Mouse (Mus musculus): ENCODE results near the gene Ppox. TPM values are rescaled to one million over a fixed set of nuclear protein-coding genes. Genes with fewer than 3 reads are reported as not detected.

Ppox gene
- polyA plus RNA-seq, 1 experiment from 2014 or later, result 50.9 TPM

- DNase-seq (no peak), ATAC-seq (ENCODE audit: insufficient read depth) (no peak)
- Histone ChIP-seq H3K4me3 (ENCODE audit: low read depth, low read length) (no peak overlapping the region), H3K27me3 (ENCODE audit: insufficient read depth, low read length) (no peaks in the 10 kb centered on the region), H3K36me3 (ENCODE audit: insufficient read depth) (peaks cover 47% of the 10 kb centered on the region), H3K4me2 (no peak overlapping the region), H3K9me3 (ENCODE audit: low read depth, low read length) (no peaks in the 10 kb centered on the region), H3K27ac (ENCODE audit: low read depth) (no peak overlapping the region), H3K9ac (no peak overlapping the region), H3K4me1 (ENCODE audit: insufficient read depth) (no peaks in the 10 kb centered on the region)
- TF ChIP-seq CTCF (IDR thresholded peaks at IDR 0.05; ENCODE audit: low read depth), result no peak
- WGBS, result 78% methylated on average over 12 of the region's 12 CpGs
These were observed 47.9 kb downstream of the Ppox start for GRCm38 (mm10) chr1:171232800-171233730.

- H3K27ac ChIP-seq (ENCODE audit: low read depth), result no peak overlapping the region
- H3K4me2 ChIP-seq, result no peak overlapping the region
- H3K36me3 ChIP-seq (ENCODE audit: insufficient read depth), result peaks cover 40% of the 10 kb centered on the region
- no peak overlapping the region for H3K4me3 ChIP-seq (ENCODE audit: low read depth, low read length)
- H3K27me3 ChIP-seq (ENCODE audit: insufficient read depth, low read length), result no peaks in the 10 kb centered on the region
- WGBS, result 81% methylated on average over 5 of the region's 5 CpGs
- H3K9ac ChIP-seq, result no peak overlapping the region
- H3K4me1 ChIP-seq (ENCODE audit: insufficient read depth), result no peaks in the 10 kb centered on the region
- DNase-seq (no peak), ATAC-seq (ENCODE audit: insufficient read depth) (no peak)
- no peaks in the 10 kb centered on the region for H3K9me3 ChIP-seq (ENCODE audit: low read depth, low read length)
- TF ChIP-seq CTCF (IDR thresholded peaks at IDR 0.05; ENCODE audit: low read depth), result no peak
These were observed 48.6 kb downstream of the Ppox start for GRCm38 (mm10) chr1:171232348-171232747.

GRCm38 (mm10) chr1:171231844-171232243 is 49.1 kb downstream of the Ppox start:
- H3K27ac ChIP-seq (ENCODE audit: low read depth), result no peak overlapping the region
- no peak overlapping the region for H3K9ac ChIP-seq
- no peak overlapping the region for H3K4me3 ChIP-seq (ENCODE audit: low read depth, low read length)
- no peaks in the 10 kb centered on the region for H3K27me3 ChIP-seq (ENCODE audit: insufficient read depth, low read length)
- no peaks in the 10 kb centered on the region for H3K9me3 ChIP-seq (ENCODE audit: low read depth, low read length)
- H3K4me1 ChIP-seq (ENCODE audit: insufficient read depth), result no peaks in the 10 kb centered on the region
- no peak for TF ChIP-seq CTCF (IDR thresholded peaks at IDR 0.05; ENCODE audit: low read depth)
- H3K4me2 ChIP-seq, result no peak overlapping the region
- DNase-seq (no peak), ATAC-seq (ENCODE audit: insufficient read depth) (no peak)
- WGBS, result 72% methylated on average over 4 of the region's 4 CpGs
- H3K36me3 ChIP-seq (ENCODE audit: insufficient read depth), result peaks cover 35% of the 10 kb centered on the region

GRCm38 (mm10) chr1:171230215-171230614 is 50.8 kb downstream of the Ppox start:
- Histone ChIP-seq H3K36me3 (ENCODE audit: insufficient read depth) (peaks cover 19% of the 10 kb centered on the region), H3K4me2 (no peak overlapping the region), H3K4me1 (ENCODE audit: insufficient read depth) (no peaks in the 10 kb centered on the region), H3K27me3 (ENCODE audit: insufficient read depth, low read length) (no peaks in the 10 kb centered on the region), H3K9me3 (ENCODE audit: low read depth, low read length) (no peaks in the 10 kb centered on the region), H3K4me3 (ENCODE audit: low read depth, low read length) (no peak overlapping the region), H3K9ac (no peak overlapping the region), H3K27ac (ENCODE audit: low read depth) (no peak overlapping the region)
- TF ChIP-seq CTCF (IDR thresholded peaks at IDR 0.05; ENCODE audit: low read depth), result no peak
- DNase-seq (no peak), ATAC-seq (ENCODE audit: insufficient read depth) (no peak)
- 77% methylated on average over 3 of the region's 3 CpGs for WGBS

- DNase-seq, result no peak
- Histone ChIP-seq H3K4me1 (ENCODE audit: insufficient read depth) (no peaks in the 10 kb centered on the region), H3K27me3 (ENCODE audit: insufficient read depth, low read length) (no peaks in the 10 kb centered on the region), H3K27ac (ENCODE audit: low read depth) (no peak overlapping the region), H3K4me2 (no peak overlapping the region), H3K9me3 (ENCODE audit: low read depth, low read length) (no peaks in the 10 kb centered on the region), H3K4me3 (ENCODE audit: low read depth, low read length) (no peak overlapping the region), H3K9ac (no peak overlapping the region), H3K36me3 (ENCODE audit: insufficient read depth) (peaks cover 14% of the 10 kb centered on the region)
- WGBS, result 56% methylated on average over 6 of the region's 6 CpGs
- no peak for TF ChIP-seq CTCF (IDR thresholded peaks at IDR 0.05; ENCODE audit: low read depth)
- no peak for ATAC-seq (ENCODE audit: insufficient read depth)
These were observed 51.2 kb downstream of the Ppox start for GRCm38 (mm10) chr1:171229750-171230149.

GRCm38 (mm10) chr1:171227879-171228278 is 53.1 kb downstream of the Ppox start:
- H3K4me1 ChIP-seq (ENCODE audit: insufficient read depth), result no peaks in the 10 kb centered on the region
- TF ChIP-seq CTCF (IDR thresholded peaks at IDR 0.05; ENCODE audit: low read depth), result no peak
- ATAC-seq (ENCODE audit: insufficient read depth), result no peak
- H3K27me3 ChIP-seq (ENCODE audit: insufficient read depth, low read length), result no peaks in the 10 kb centered on the region
- no peaks in the 10 kb centered on the region for H3K9me3 ChIP-seq (ENCODE audit: low read depth, low read length)
- H3K36me3 ChIP-seq (ENCODE audit: insufficient read depth), result no peaks in the 10 kb centered on the region
- no peak overlapping the region for H3K4me3 ChIP-seq (ENCODE audit: low read depth, low read length)
- no peak overlapping the region for H3K27ac ChIP-seq (ENCODE audit: low read depth)
- H3K4me2 ChIP-seq, result no peak overlapping the region
- no peak for DNase-seq
- WGBS, result 87% methylated on average over 1 of the region's 1 CpGs
- no peak overlapping the region for H3K9ac ChIP-seq

GRCm38 (mm10) chr1:171226780-171227179 is 54.2 kb downstream of the Ppox start:
- Histone ChIP-seq H3K27ac (ENCODE audit: low read depth) (no peak overlapping the region), H3K4me2 (no peak overlapping the region), H3K9me3 (ENCODE audit: low read depth, low read length) (no peaks in the 10 kb centered on the region), H3K9ac (no peak overlapping the region), H3K36me3 (ENCODE audit: insufficient read depth) (no peaks in the 10 kb centered on the region), H3K4me1 (ENCODE audit: insufficient read depth) (no peaks in the 10 kb centered on the region), H3K4me3 (ENCODE audit: low read depth, low read length) (no peak overlapping the region), H3K27me3 (ENCODE audit: insufficient read depth, low read length) (no peaks in the 10 kb centered on the region)
- 60% methylated on average over 4 of the region's 4 CpGs for WGBS
- no peak for ATAC-seq (ENCODE audit: insufficient read depth)
- no peak for DNase-seq
- TF ChIP-seq CTCF (IDR thresholded peaks at IDR 0.05; ENCODE audit: low read depth), result no peak

Other genes starting within 250 kb of the Ppox start
- gene Fcgr3, start 216.3 kb downstream of the Ppox start, polyA plus RNA-seq (2014; fragmentation: Nextera tagmentation; extraction: Ambion mirVana), result 10.8 and 14.3 TPM in 2 replicates
- 2.0 and 2.2 TPM in 2 replicates for gene Cfap126, start 167.3 kb downstream of the Ppox start, polyA plus RNA-seq (2014; fragmentation: Nextera tagmentation; extraction: Ambion mirVana)
- 281 and 304 TPM in 2 replicates for gene Sdhc, start 130.6 kb downstream of the Ppox start, polyA plus RNA-seq (2014; fragmentation: Nextera tagmentation; extraction: Ambion mirVana)
- 0.24 and 0.49 TPM in 2 replicates for gene Mpz, start 130.5 kb downstream of the Ppox start, polyA plus RNA-seq (2014; fragmentation: Nextera tagmentation; extraction: Ambion mirVana)
- 5.7 and 6.0 TPM in 2 replicates for gene Pcp4l1, start 84.9 kb downstream of the Ppox start, polyA plus RNA-seq (2014; fragmentation: Nextera tagmentation; extraction: Ambion mirVana)
- 0.13 and 0.23 TPM in 2 replicates for gene Nr1i3, start 67.2 kb downstream of the Ppox start, polyA plus RNA-seq (2014; fragmentation: Nextera tagmentation; extraction: Ambion mirVana)
- gene Tomm40l, start 58.7 kb downstream of the Ppox start, polyA plus RNA-seq (2014; fragmentation: Nextera tagmentation; extraction: Ambion mirVana), result 33.7 and 37.9 TPM in 2 replicates
- 1.6 and 3.7 TPM in 2 replicates for gene Apoa2, start 56.1 kb downstream of the Ppox start, polyA plus RNA-seq (2014; fragmentation: Nextera tagmentation; extraction: Ambion mirVana)
- gene Fcer1g, start 46.8 kb downstream of the Ppox start, polyA plus RNA-seq (2014; fragmentation: Nextera tagmentation; extraction: Ambion mirVana), result 44.2 and 47.3 TPM in 2 replicates
- gene Adamts4, start 30.8 kb downstream of the Ppox start, polyA plus RNA-seq (2014; fragmentation: Nextera tagmentation; extraction: Ambion mirVana), result 6.6 and 7.5 TPM in 2 replicates
- gene Ndufs2, start 29.8 kb downstream of the Ppox start, polyA plus RNA-seq (2014; fragmentation: Nextera tagmentation; extraction: Ambion mirVana), result 244 and 250 TPM in 2 replicates
- gene B4galt3, start 10.9 kb downstream of the Ppox start, polyA plus RNA-seq (2014; fragmentation: Nextera tagmentation; extraction: Ambion mirVana), result 80.3 and 94.3 TPM in 2 replicates
- gene Usp21, start 6.8 kb upstream of the Ppox start, polyA plus RNA-seq (2014; fragmentation: Nextera tagmentation; extraction: Ambion mirVana), result 73.9 and 86.0 TPM in 2 replicates
- gene Ufc1, start 13.8 kb upstream of the Ppox start, polyA plus RNA-seq (2014; fragmentation: Nextera tagmentation; extraction: Ambion mirVana), result 107 and 108 TPM in 2 replicates
- gene Dedd, start 48.0 kb upstream of the Ppox start, polyA plus RNA-seq (2014; fragmentation: Nextera tagmentation; extraction: Ambion mirVana), result 48.8 and 48.9 TPM in 2 replicates
- 27.5 and 30.1 TPM in 2 replicates for gene Nit1, start 64.5 kb upstream of the Ppox start, polyA plus RNA-seq (2014; fragmentation: Nextera tagmentation; extraction: Ambion mirVana)
- 40.0 and 44.5 TPM in 2 replicates for gene Pfdn2, start 64.5 kb upstream of the Ppox start, polyA plus RNA-seq (2014; fragmentation: Nextera tagmentation; extraction: Ambion mirVana)
- 1.0 and 1.5 TPM in 2 replicates for gene Klhdc9, start 79.6 kb upstream of the Ppox start, polyA plus RNA-seq (2014; fragmentation: Nextera tagmentation; extraction: Ambion mirVana)
- gene Nectin4, start 88.9 kb upstream of the Ppox start, polyA plus RNA-seq (2014; fragmentation: Nextera tagmentation; extraction: Ambion mirVana), result 2.3 and 2.4 TPM in 2 replicates
- 0.91 and 1.6 TPM in 2 replicates for gene Arhgap30, start 107.8 kb upstream of the Ppox start, polyA plus RNA-seq (2014; fragmentation: Nextera tagmentation; extraction: Ambion mirVana)
- gene Usf1, start 130.1 kb upstream of the Ppox start, polyA plus RNA-seq (2014; fragmentation: Nextera tagmentation; extraction: Ambion mirVana), result 81.0 and 81.9 TPM in 2 replicates
- gene Tstd1, start 137.7 kb upstream of the Ppox start, polyA plus RNA-seq (2014; fragmentation: Nextera tagmentation; extraction: Ambion mirVana), result 2.0 and 3.4 TPM in 2 replicates
- 83.6 and 91.3 TPM in 2 replicates for gene F11r, start 156.3 kb upstream of the Ppox start, polyA plus RNA-seq (2014; fragmentation: Nextera tagmentation; extraction: Ambion mirVana)
- gene Alyref2, start 222.3 kb upstream of the Ppox start, polyA plus RNA-seq (2014; fragmentation: Nextera tagmentation; extraction: Ambion mirVana), result 10.1 and 11.0 TPM in 2 replicates